Comparison of ENCODE assay signal across 1 mouse cellular context in genomic region chr4:107243365-107244333, GRCm38 (mm10).
TF ChIP-seq lines count a peak whose summit lies in the region.

No protein-coding gene starts in this region.

TF ChIP-seq in CH12.LX, 34 proteins besides CTCF, POLR2A, EP300 and RAD21:
- 0 out of 2 replicates have a peak, but pooled peaks have one; percentile 29 for TF ChIP-seq MEF2A (IDR thresholded peaks at IDR 0.05; ENCODE audit: borderline replicate concordance, low read depth, low read length)
- peak; percentile 96 for TF ChIP-seq ZNF384 (IDR thresholded peaks at IDR 0.05; ENCODE audit: low read depth, low read length)
- TF ChIP-seq ETS1 (conservative IDR thresholded peaks at IDR 0.05; ENCODE audit: low read depth, low read length) = no peak
TF ChIP-seq in CH12.LX: peak in this region for 2.
